Mouse (Mus musculus) olfactory bulb, adult 2 months (tissue): ENCODE measurements around the gene Padi6. TPM values are rescaled to one million over a fixed set of nuclear protein-coding genes. Genes with fewer than 3 reads are reported as not detected.

Experiments
- H3K27ac ChIP-seq: fragments of 200-500 bp; 2 replicates; pipeline ENCODE4 v1.5.1; 2012; ENCODE audit warnings: low read depth, low read length; ENCODE audit not compliant: insufficient read depth
- H3K4me1 ChIP-seq: fragments of 200-500 bp; 2 replicates; pipeline ENCODE4 v1.6.1; 2012; ENCODE audit warnings: low read length; ENCODE audit not compliant: control insufficient read depth, insufficient read depth
- H3K4me3 ChIP-seq: fragments of 200-500 bp; 2 replicates; pipeline ENCODE4 v1.5.1; 2012; ENCODE audit warnings: mild to moderate bottlenecking, low read depth, low read length, moderate library complexity; ENCODE audit not compliant: insufficient read depth
- CTCF ChIP-seq: fragments of 200-500 bp; IDR thresholded peaks from 2 replicates; pipeline ENCODE4 v1.5.1; 2012; ENCODE audit warnings: low read depth, mild to moderate bottlenecking, low read length, moderate library complexity; ENCODE audit not compliant: insufficient read depth
- POLR2A ChIP-seq: fragments of 200-500 bp; IDR thresholded peaks from 2 replicates; pipeline ENCODE4 v1.6.1; 2012; ENCODE audit warnings: mild to moderate bottlenecking, low read depth, low read length, moderate library complexity; ENCODE audit not compliant: insufficient read depth
- WGBS: fragments of 180-500 bp; shearing (Covaris S2); methylation state at CpG from one replicate; pipeline ENCODE4 v1.1.7; 2018; 5-methylcytosine and 5-hydroxymethylcytosine counted together
- polyA plus RNA-seq: library from polyadenylated mRNA; stranded (reverse); fragments of >200 nt; gene quantifications from 2 replicates; pipeline ENCODE4 v1.2.4, GENCODE M21; 2012; ENCODE audit warnings: low replicate concordance; ENCODE audit not compliant: missing spikeins, insufficient read depth, insufficient read length

The Padi6 gene
- polyA plus RNA-seq, 1 experiment = not detected

- TF ChIP-seq POLR2A = no peak
- no peak for TF ChIP-seq CTCF
- Histone ChIP-seq H3K27ac (no peak overlapping the region), H3K4me1 (peaks cover 11% of the 10 kb centered on the region), H3K4me3 (no peak overlapping the region)
- 65% methylated on average over 6 of the region's 6 CpGs for WGBS
Measured at GRCm38 (mm10) chr4:140684881-140685303, 57.6 kb downstream of the Padi6 start.

GRCm38 (mm10) chr4:140684141-140684871 is 58.1 kb downstream of the Padi6 start:
- H3K4me3 ChIP-seq = no peak overlapping the region
- WGBS = 26% methylated on average over 16 of the region's 16 CpGs
- TF ChIP-seq POLR2A = no peak
- no peak for TF ChIP-seq CTCF

GRCm38 (mm10) chr4:140683608-140684007 is 58.8 kb downstream of the Padi6 start:
- Histone ChIP-seq H3K4me3 (no peak overlapping the region), H3K4me1 (peaks cover 14% of the 10 kb centered on the region), H3K27ac (no peak overlapping the region)
- TF ChIP-seq POLR2A (no peak), CTCF (no peak)
- WGBS = 58% methylated on average over 8 of the region's 8 CpGs

More at GRCm38 (mm10) chr4:140684141-140684871, 58.1 kb downstream of the Padi6 start:
- Histone ChIP-seq H3K4me1 (peaks cover 14% of the 10 kb centered on the region), H3K27ac (no peak overlapping the region)

- no peak overlapping the region for H3K4me3 ChIP-seq
- peaks cover 14% of the 10 kb centered on the region for H3K4me1 ChIP-seq
- no peak overlapping the region for H3K27ac ChIP-seq
- TF ChIP-seq POLR2A (no peak), CTCF (no peak)
- 67% methylated on average over 8 of the region's 8 CpGs for WGBS
Measured at GRCm38 (mm10) chr4:140680731-140681397, 61.6 kb downstream of the Padi6 start.

- H3K27ac ChIP-seq = no peak overlapping the region
- 21% methylated on average over 15 of the region's 18 CpGs for WGBS
- H3K4me1 ChIP-seq = peaks cover 14% of the 10 kb centered on the region
- peak overlapping the region; percentile 24 for H3K4me3 ChIP-seq
- peak; percentile 76 for TF ChIP-seq CTCF
- no peak for TF ChIP-seq POLR2A
Measured at GRCm38 (mm10) chr4:140679723-140680380, 62.6 kb downstream of the Padi6 start.

- 23% methylated on average over 5 of the region's 5 CpGs for WGBS
- Histone ChIP-seq H3K27ac (no peak overlapping the region), H3K4me1 (peaks cover 11% of the 10 kb centered on the region), H3K4me3 (no peak overlapping the region)
- TF ChIP-seq CTCF = peak; percentile 78
- TF ChIP-seq POLR2A = no peak
Measured at GRCm38 (mm10) chr4:140679038-140679437, 63.4 kb downstream of the Padi6 start.

Other genes starting within 250 kb of the Padi6 start
- not detected in 2 replicates for gene Arhgef10l, start 76.6 kb downstream of the Padi6 start, polyA plus RNA-seq
- gene Rcc2, start 42.1 kb downstream of the Padi6 start, polyA plus RNA-seq = not detected in 2 replicates
- not detected in 2 replicates for gene Padi4, start 31.6 kb upstream of the Padi6 start, polyA plus RNA-seq
- gene Padi3, start 68.0 kb upstream of the Padi6 start, polyA plus RNA-seq = not detected in 2 replicates
- not detected in 2 replicates for gene Padi1, start 103.1 kb upstream of the Padi6 start, polyA plus RNA-seq
- not detected in 2 replicates for gene Padi2, start 163.7 kb upstream of the Padi6 start, polyA plus RNA-seq
- not detected in 2 replicates for gene Sdhb, start 218.6 kb upstream of the Padi6 start, polyA plus RNA-seq
- not detected in 2 replicates for gene Atp13a2, start 244.2 kb upstream of the Padi6 start, polyA plus RNA-seq